Mouse (Mus musculus): ENCODE results near the gene Map3k11.

GRCm38 (mm10) chr19:5647791-5648190, 40.8 kb upstream of the Map3k11 start:
- TF ChIP-seq CTCF (IDR thresholded peaks at IDR 0.05; ENCODE audit: extremely low read depth, insufficient read depth, insufficient read length, insufficient replicate concordance) (no peak), POLR2A (IDR thresholded peaks at IDR 0.05; ENCODE audit: low read depth, low read length) (no peak)
